Mouse (Mus musculus): Measurements from ENCODE around the gene Gys1. TPM values are rescaled to one million over a fixed set of nuclear protein-coding genes. Genes with fewer than 3 reads are reported as not detected.
"Not testable (repeated sequence)": the region's sequence is repeated elsewhere in the genome, so short reads cannot be mapped to it uniquely, and the experiment has no call there.

Gene Gys1
- polyA plus RNA-seq, 1 experiment from 2014 or later: 26.0 TPM

GRCm38 (mm10) chr7:45475291-45475969 is 40.8 kb downstream of the Gys1 start:
- ATAC-seq (replicated peaks; ENCODE audit: low FRiP score, low read depth): no peak
- no peak overlapping the region for H3K27ac ChIP-seq
- WGBS: 67% methylated on average over 16 of the region's 16 CpGs

GRCm38 (mm10) chr7:45476453-45476852 is 41.8 kb downstream of the Gys1 start:
- Histone ChIP-seq H3K9me3 (replicated peaks; ENCODE audit: low read length) (no peaks in the 10 kb centered on the region), H3K4me1 (replicated peaks; ENCODE audit: insufficient read depth, low read length) (no peaks in the 10 kb centered on the region), H3K27ac (no peak overlapping the region), H3K4me3 (replicated peaks; ENCODE audit: low read depth, low read length) (no peak overlapping the region), H3K27me3 (ENCODE audit: insufficient read depth, low read length) (no peaks in the 10 kb centered on the region), H3K36me3 (ENCODE audit: insufficient read depth, low read length) (no peaks in the 10 kb centered on the region), H3K4me2 (ENCODE audit: low read length) (no peak overlapping the region), H3K9ac (ENCODE audit: low read depth, low read length) (no peak overlapping the region)
- no peak for DNase-seq (ENCODE audit: low spot score)
- WGBS: 24% methylated on average over 1 of the region's 1 CpGs
- no peak for TF ChIP-seq CTCF (IDR thresholded peaks at IDR 0.05; ENCODE audit: low read depth)
- no peak for ATAC-seq (replicated peaks; ENCODE audit: low FRiP score, low read depth)

More at GRCm38 (mm10) chr7:45475291-45475969, 40.8 kb downstream of the Gys1 start:
- Histone ChIP-seq H3K4me2 (ENCODE audit: low read length) (peak overlapping the region; percentile 49), H3K4me1 (replicated peaks; ENCODE audit: insufficient read depth, low read length) (no peaks in the 10 kb centered on the region), H3K36me3 (ENCODE audit: insufficient read depth, low read length) (no peaks in the 10 kb centered on the region), H3K4me3 (replicated peaks; ENCODE audit: low read depth, low read length) (0 out of 2 replicates have a peak overlapping the region, but pooled peaks have one; percentile 21), H3K27me3 (ENCODE audit: insufficient read depth, low read length) (no peaks in the 10 kb centered on the region), H3K9me3 (replicated peaks; ENCODE audit: low read length) (no peaks in the 10 kb centered on the region), H3K9ac (ENCODE audit: low read depth, low read length) (peak overlapping the region; percentile 41; the same call in 1 of the 2 replicates)
- DNase-seq (ENCODE audit: low spot score): peak; percentile 71
- TF ChIP-seq CTCF (IDR thresholded peaks at IDR 0.05; ENCODE audit: low read depth): no peak

- WGBS: 5% methylated on average over 3 of the region's 3 CpGs
Observed at GRCm38 (mm10) chr7:45477003-45477402, 42.4 kb downstream of the Gys1 start.

GRCm38 (mm10) chr7:45478774-45479173 is 44.1 kb downstream of the Gys1 start:
- no peak overlapping the region for H3K27ac ChIP-seq
- DNase-seq (ENCODE audit: low spot score): no peak
- 95% methylated on average over 7 of the region's 7 CpGs for WGBS
- no peak overlapping the region for H3K4me3 ChIP-seq (replicated peaks; ENCODE audit: low read depth, low read length)
- no peak overlapping the region for H3K9ac ChIP-seq (ENCODE audit: low read depth, low read length)
- no peak for ATAC-seq (replicated peaks; ENCODE audit: low FRiP score, low read depth)
- H3K27me3 ChIP-seq (ENCODE audit: insufficient read depth, low read length): no peaks in the 10 kb centered on the region
- H3K4me2 ChIP-seq (ENCODE audit: low read length): no peak overlapping the region
- TF ChIP-seq CTCF (IDR thresholded peaks at IDR 0.05; ENCODE audit: low read depth): no peak
- H3K4me1 ChIP-seq (replicated peaks; ENCODE audit: insufficient read depth, low read length): no peaks in the 10 kb centered on the region
- H3K36me3 ChIP-seq (ENCODE audit: insufficient read depth, low read length): no peaks in the 10 kb centered on the region
- H3K9me3 ChIP-seq (replicated peaks; ENCODE audit: low read length): no peaks in the 10 kb centered on the region

More at GRCm38 (mm10) chr7:45477003-45477402, 42.4 kb downstream of the Gys1 start:
- no peak overlapping the region; the same call in 1 of the 2 replicates for H3K4me2 ChIP-seq (ENCODE audit: low read length)
- DNase-seq (ENCODE audit: low spot score) (peak; percentile 83), ATAC-seq (replicated peaks; ENCODE audit: low FRiP score, low read depth) (no peak; the same call in 1 of the 2 replicates)
- H3K9me3 ChIP-seq (replicated peaks; ENCODE audit: low read length): no peaks in the 10 kb centered on the region
- H3K9ac ChIP-seq (ENCODE audit: low read depth, low read length): no peak overlapping the region
- no peaks in the 10 kb centered on the region for H3K4me1 ChIP-seq (replicated peaks; ENCODE audit: insufficient read depth, low read length)
- no peaks in the 10 kb centered on the region for H3K27me3 ChIP-seq (ENCODE audit: insufficient read depth, low read length)
- H3K4me3 ChIP-seq (replicated peaks; ENCODE audit: low read depth, low read length): no peak overlapping the region
- H3K36me3 ChIP-seq (ENCODE audit: insufficient read depth, low read length): no peaks in the 10 kb centered on the region
- peak; percentile 90 for TF ChIP-seq CTCF (IDR thresholded peaks at IDR 0.05; ENCODE audit: low read depth)
- H3K27ac ChIP-seq: no peak overlapping the region; the same call in 1 of the 2 replicates

- not testable (repeated sequence) for H3K4me3 ChIP-seq (replicated peaks; ENCODE audit: low read depth, low read length); H3K27me3 ChIP-seq (ENCODE audit: insufficient read depth, low read length); H3K36me3 ChIP-seq (ENCODE audit: insufficient read depth, low read length); H3K9me3 ChIP-seq (replicated peaks; ENCODE audit: low read length); ATAC-seq (replicated peaks; ENCODE audit: low FRiP score, low read depth); H3K9ac ChIP-seq (ENCODE audit: low read depth, low read length); H3K27ac ChIP-seq; DNase-seq (ENCODE audit: low spot score); H3K4me1 ChIP-seq (replicated peaks; ENCODE audit: insufficient read depth, low read length); H3K4me2 ChIP-seq (ENCODE audit: low read length)
- WGBS: 79% methylated on average over 3 of the region's 4 CpGs
Observed at GRCm38 (mm10) chr7:45480310-45480709, 45.7 kb downstream of the Gys1 start.

GRCm38 (mm10) chr7:45481374-45481927 is 46.8 kb downstream of the Gys1 start, which contains the start of gene Tulp2:
Gene Tulp2, plus strand, starts transcription at chr7:45481877.
- Histone ChIP-seq H3K4me1 (replicated peaks; ENCODE audit: insufficient read depth, low read length) (no peaks in the 10 kb centered on the region), H3K9me3 (replicated peaks; ENCODE audit: low read length) (no peaks in the 10 kb centered on the region), H3K4me2 (ENCODE audit: low read length) (no peak within 1 kb of the TSS), H3K27ac (no peak within 1 kb of the TSS), H3K27me3 (ENCODE audit: insufficient read depth, low read length) (no peaks in the 10 kb centered on the region), H3K4me3 (replicated peaks; ENCODE audit: low read depth, low read length) (no peak within 1 kb of the TSS), H3K36me3 (ENCODE audit: insufficient read depth, low read length) (no peaks in the 10 kb centered on the region), H3K9ac (ENCODE audit: low read depth, low read length) (no peak within 1 kb of the TSS)
- peak; percentile 69 for ATAC-seq (replicated peaks; ENCODE audit: low FRiP score, low read depth)
- WGBS: 52% methylated on average over 15 of the region's 15 CpGs
- TF ChIP-seq CTCF (IDR thresholded peaks at IDR 0.05; ENCODE audit: low read depth): no peak
- DNase-seq (ENCODE audit: low spot score): peak; percentile 81

Measured in kidney, postnatal 0 days (tissue).